23 mouse cellular contexts compared by ENCODE assay signal in genomic region chr19:37689478-37689877, GRCm38 (mm10). TPM values are rescaled to one million over a fixed set of nuclear protein-coding genes. Genes with fewer than 3 reads are reported as not detected.
"Had no signal": no experiment of that assay in that cellular context is flagged by ENCODE, and none has a peak within 500 bp of the region (broad histone marks: within the 10 kb centered on the region; RNA-seq: fewer than 3 reads in every experiment).

No protein-coding gene starts in this region.

- H3K27ac ChIP-seq: kidney, postnatal 0 days; layer of hippocampus, adult 2 months; limb, embryonic 13.5 days; liver, embryonic 15.5 days; midbrain, embryonic 13.5 days; neural tube, embryonic 15.5 days; stomach, embryonic 15.5 days had no signal

- H3K9me3 ChIP-seq: limb, embryonic 13.5 days; liver, embryonic 15.5 days; midbrain, embryonic 13.5 days; neural tube, embryonic 15.5 days; stomach, embryonic 15.5 days had no signal

- ATAC-seq: lung, postnatal 0 days; midbrain, embryonic 13.5 days had no signal

- H3K9ac ChIP-seq: limb, embryonic 13.5 days; liver, embryonic 15.5 days; midbrain, embryonic 13.5 days; neural tube, embryonic 15.5 days; stomach, embryonic 15.5 days had no signal

- H3K36me3 ChIP-seq: limb, embryonic 13.5 days; midbrain, embryonic 13.5 days; neural tube, embryonic 15.5 days; stomach, embryonic 15.5 days had no signal

- H3K4me2 ChIP-seq: limb, embryonic 13.5 days; liver, embryonic 11.5 days; liver, embryonic 15.5 days; midbrain, embryonic 13.5 days; neural tube, embryonic 15.5 days; stomach, embryonic 15.5 days had no signal

- H3K4me3 ChIP-seq: layer of hippocampus, adult 2 months; limb, embryonic 13.5 days; liver, embryonic 15.5 days; megakaryocyte, embryonic 14.5 days; midbrain, embryonic 13.5 days; neural tube, embryonic 15.5 days; stomach, embryonic 15.5 days had no signal

- DNase-seq: kidney, adult 11 months; kidney, adult 9 months; kidney, postnatal 4 days; left cerebral cortex, postnatal 4 days; lung, adult 2 months; lung, postnatal 4 days; right cerebral cortex, adult 18-20 months; thymus, adult 2 months; thymus, postnatal 25 days had no signal

RNA-seq across cellular contexts. Expression of gene Cyp26c1, which starts 4.1 kb away (rescaled TPM):
- total RNA-seq: left cerebral cortex, adult 18-20 months; midbrain, postnatal 0 days had no signal
- polyA plus RNA-seq: kidney, postnatal 0 days; liver, embryonic 15.5 days; lung, postnatal 0 days; midbrain, embryonic 13.5 days; midbrain, postnatal 0 days; neural tube, embryonic 11.5 days; neural tube, embryonic 15.5 days; testis, adult 2 months had no signal

RNA-seq across cellular contexts. Expression of gene Cyp26a1, which starts 8.1 kb away (rescaled TPM):
- total RNA-seq: left cerebral cortex, adult 18-20 months; midbrain, postnatal 0 days had no signal
- polyA plus RNA-seq: midbrain, embryonic 13.5 days had no signal
